Mouse (Mus musculus) forelimb bud, embryonic 11.5 days (tissue): ENCODE measurements around the gene Iqcb1.
"Not testable (repeated sequence)": the region's sequence is repeated elsewhere in the genome, so short reads cannot be mapped to it uniquely, and the experiment has no call there.

Source experiments
- DNase-seq: peaks from one replicate; pipeline ENCODE4 v3.0.0-alpha.2; 2012; ENCODE audit warnings: low read depth, low spot score

The Iqcb1 gene

GRCm38 (mm10) chr16:36828054-36828786 lies at the start of gene Iqcb1:
TSS of gene Iqcb1 (plus strand) at chr16:36828385.
- DNase-seq: peak; percentile 72

GRCm38 (mm10) chr16:36784146-36784545 lies 44.0 kb upstream of the Iqcb1 start:
- DNase-seq: no peak

GRCm38 (mm10) chr16:36784594-36785313 lies 43.4 kb upstream of the Iqcb1 start, which contains the start of gene Slc15a2:
TSS of gene Slc15a2 (minus strand) at chr16:36784962.
- DNase-seq: no peak

- DNase-seq: no peak
Measured at GRCm38 (mm10) chr16:36786466-36786865, 41.7 kb upstream of the Iqcb1 start.

GRCm38 (mm10) chr16:36790166-36790565 lies 38.0 kb upstream of the Iqcb1 start:
- no peak for DNase-seq

- no peak for DNase-seq
Measured at GRCm38 (mm10) chr16:36794976-36795375, 33.2 kb upstream of the Iqcb1 start.

GRCm38 (mm10) chr16:36798334-36798733 lies 29.9 kb upstream of the Iqcb1 start:
- no peak for DNase-seq

- no peak for DNase-seq
Measured at GRCm38 (mm10) chr16:36802361-36802760, 25.8 kb upstream of the Iqcb1 start.

GRCm38 (mm10) chr16:36808616-36809015 lies 19.6 kb upstream of the Iqcb1 start:
- DNase-seq: no peak

- no peak for DNase-seq
Measured at GRCm38 (mm10) chr16:36813680-36814079, 14.5 kb upstream of the Iqcb1 start.

- DNase-seq: no peak
Measured at GRCm38 (mm10) chr16:36816916-36817315, 11.3 kb upstream of the Iqcb1 start.

- DNase-seq: peak; percentile 80
Measured at GRCm38 (mm10) chr16:36817321-36817926, 10.8 kb upstream of the Iqcb1 start.

- DNase-seq: no peak
Measured at GRCm38 (mm10) chr16:36820016-36820415, 8.2 kb upstream of the Iqcb1 start.

- DNase-seq: no peak
Measured at GRCm38 (mm10) chr16:36820747-36821146, 7.4 kb upstream of the Iqcb1 start.

- DNase-seq: peak; percentile 43
Measured at GRCm38 (mm10) chr16:36821474-36821873, 6.7 kb upstream of the Iqcb1 start.

GRCm38 (mm10) chr16:36827611-36828053 lies 553 bp upstream of the Iqcb1 start:
- DNase-seq: no peak

GRCm38 (mm10) chr16:36828820-36829219 lies 635 bp downstream of the Iqcb1 start:
- DNase-seq: no peak

- DNase-seq: not testable (repeated sequence)
Measured at GRCm38 (mm10) chr16:36846894-36847293, 18.7 kb downstream of the Iqcb1 start.

GRCm38 (mm10) chr16:36851202-36851601 lies 23.0 kb downstream of the Iqcb1 start:
- no peak for DNase-seq

GRCm38 (mm10) chr16:36863585-36863984 lies 35.4 kb downstream of the Iqcb1 start:
- DNase-seq: no peak

- no peak for DNase-seq
Measured at GRCm38 (mm10) chr16:36869442-36869841, 41.3 kb downstream of the Iqcb1 start.

GRCm38 (mm10) chr16:36874583-36875275 lies 46.5 kb downstream of the Iqcb1 start, which contains the start of the genes Eaf2 and Golgb1:
TSS of gene Eaf2 (minus strand) at chr16:36875003.
TSS of gene Golgb1 (plus strand) at chr16:36875140.
- peak; percentile 100 for DNase-seq
